Mouse (Mus musculus) R1 (cell line): ENCODE measurements at regions not wholly inside any gene's neighbourhood (a gene's known extent, or its start where the extent isn't known, plus 50 kb on each side); places are given as distances from the start of the nearest gene placed in this dataset.

ENCODE experiments used
- DNase-seq: peaks from one replicate; pipeline ENCODE4 v3.0.0-alpha.2; 2018; ENCODE audit warnings: low read depth, low spot score

DNA sequence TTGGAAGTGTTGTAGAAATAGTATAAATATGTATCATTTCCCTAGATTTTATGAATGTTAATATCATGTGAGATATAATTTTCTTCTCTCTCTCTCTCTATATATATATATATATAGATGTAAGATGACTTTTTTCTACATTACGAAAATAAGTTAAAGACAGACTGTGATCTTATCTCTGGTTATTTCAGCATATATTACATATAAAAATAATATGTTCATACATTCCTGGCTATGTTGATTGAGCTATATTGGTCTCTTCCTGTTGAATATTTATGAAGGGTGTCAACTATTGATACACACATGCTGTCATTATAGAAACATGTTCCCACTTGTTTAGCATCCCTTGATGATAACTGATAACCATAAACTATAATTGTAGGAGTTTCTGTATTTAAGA, 793.2 kb upstream of the Fat3 start:
- no peak for DNase-seq

- no peak for DNase-seq
Measured at GRCm38 (mm10) chr9:17288790-17289596, 787.9 kb upstream of the Fat3 start.

- no peak for DNase-seq
Measured at GRCm38 (mm10) chr9:17279334-17279990, 778.4 kb upstream of the Fat3 start.

GRCm38 (mm10) chr9:17272616-17273015, 771.5 kb upstream of the Fat3 start:
- no peak for DNase-seq

- no peak for DNase-seq
Measured at GRCm38 (mm10) chr9:17269624-17270023, 768.5 kb upstream of the Fat3 start.

DNA sequence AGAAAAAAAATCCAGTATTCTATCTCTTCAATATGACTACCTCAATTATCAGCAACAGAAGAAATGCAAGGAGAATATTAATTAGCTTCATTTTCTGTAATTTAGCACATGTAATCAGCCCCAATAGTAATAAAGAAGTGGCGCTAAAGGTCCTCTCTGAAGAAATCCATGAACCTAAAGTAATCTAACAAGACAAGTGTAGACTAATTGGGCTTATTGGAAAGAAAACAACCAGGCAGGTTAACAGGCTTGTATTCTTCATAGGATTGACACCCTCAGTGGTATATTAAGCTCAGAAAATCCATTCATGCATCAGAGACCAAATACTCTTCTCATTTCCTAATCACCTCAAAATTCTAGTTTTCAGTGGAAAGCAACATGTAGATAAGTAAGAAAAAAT, 756.1 kb upstream of the Fat3 start:
- DNase-seq = no peak

GRCm38 (mm10) chr9:17227091-17227481, 726.0 kb upstream of the Fat3 start:
- DNase-seq = no peak

GRCm38 (mm10) chr9:17226475-17227090, 725.5 kb upstream of the Fat3 start:
- DNase-seq = no peak

GRCm38 (mm10) chr9:17195339-17195738, 694.3 kb upstream of the Fat3 start:
- DNase-seq = no peak

DNA sequence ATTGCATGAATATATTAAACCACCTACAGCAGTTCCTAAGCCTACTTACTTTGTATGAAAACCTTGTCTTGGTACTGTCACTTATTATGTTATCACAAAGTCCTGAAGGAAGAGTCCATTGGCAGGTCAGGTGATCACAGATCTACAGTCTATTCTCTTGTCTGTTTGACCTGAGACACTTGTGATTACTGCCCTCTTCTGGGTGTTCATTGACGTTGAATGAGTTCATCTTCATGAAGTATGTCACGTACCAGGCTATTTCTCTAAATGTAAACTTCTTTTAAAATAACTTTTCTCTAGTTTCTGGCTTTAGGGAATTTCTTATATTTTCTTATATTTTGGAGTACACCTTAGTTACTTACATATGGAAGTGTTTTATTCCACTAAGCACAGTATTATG, 688.5 kb upstream of the Fat3 start:
- DNase-seq = peak; percentile 9

DNA sequence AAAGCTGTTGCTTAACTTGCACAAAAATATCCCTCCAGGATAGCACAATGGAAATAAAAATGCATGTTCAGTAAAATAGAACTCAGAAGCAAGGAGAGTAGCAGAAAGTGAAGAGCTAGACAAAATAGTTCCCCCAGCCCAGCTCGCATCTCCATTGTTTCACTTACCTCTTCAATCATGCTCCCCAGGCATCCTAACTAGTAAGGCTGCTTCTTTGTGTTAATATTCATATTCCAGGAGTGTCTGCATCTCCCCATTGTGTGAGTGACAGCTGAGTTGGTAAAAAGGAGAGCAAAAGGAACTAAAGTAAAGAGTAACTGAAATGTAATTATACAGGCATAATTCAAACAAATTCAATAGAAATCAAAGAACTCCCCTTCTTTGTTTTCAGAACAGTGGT, 667.1 kb upstream of the Fat3 start:
- DNase-seq = no peak

GRCm38 (mm10) chr9:17166331-17166730, 665.2 kb upstream of the Fat3 start:
- no peak for DNase-seq

DNA sequence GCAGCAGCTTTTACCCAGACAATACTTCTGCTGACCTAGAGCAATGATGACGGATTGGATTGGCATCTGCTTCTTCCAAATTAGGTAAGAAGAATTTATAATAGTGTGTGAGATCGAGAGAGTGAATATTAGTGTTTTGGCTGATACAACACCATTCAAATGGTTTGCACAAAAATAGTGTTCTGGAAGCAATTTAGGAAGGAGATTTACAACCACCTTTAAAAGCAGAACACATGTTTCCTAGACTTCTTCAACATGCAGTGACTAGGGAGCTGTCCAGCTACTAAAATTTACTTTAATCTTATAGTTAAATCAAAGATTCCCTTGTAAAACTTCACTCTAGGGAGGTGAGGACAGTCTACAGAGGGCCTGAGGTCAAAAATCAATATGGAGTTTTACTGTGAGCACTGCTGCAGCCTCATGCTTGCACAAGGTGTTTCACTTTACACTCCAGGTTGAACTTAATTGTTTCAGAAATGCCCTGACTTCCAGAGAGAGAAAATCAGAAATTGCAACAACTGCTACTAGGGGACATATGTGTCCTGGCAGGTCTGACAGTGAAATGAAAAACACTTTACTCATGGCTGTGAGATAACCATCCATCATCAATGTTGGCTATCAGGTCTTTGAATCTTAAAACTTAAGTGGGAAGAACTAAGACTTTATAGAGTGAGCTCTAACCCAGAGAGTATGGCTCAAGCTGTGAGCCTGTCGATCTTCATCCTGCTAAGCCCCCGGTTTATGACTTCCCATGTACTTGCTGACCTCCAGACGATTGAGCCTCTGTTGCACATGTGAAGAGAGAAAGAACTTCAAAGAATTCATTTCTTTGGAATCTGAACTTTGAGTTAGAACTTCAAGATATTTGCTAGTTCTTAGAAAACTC, 657.6 kb upstream of the Fat3 start:
- DNase-seq = no peak

GRCm38 (mm10) chr9:17152369-17152768, 651.3 kb upstream of the Fat3 start:
- no peak for DNase-seq

GRCm38 (mm10) chr9:17149424-17149823, 648.3 kb upstream of the Fat3 start:
- no peak for DNase-seq
